Mouse (Mus musculus) left cerebral cortex, postnatal 36 days (tissue): ENCODE measurements around the gene Dyrk3. TPM values are rescaled to one million over a fixed set of nuclear protein-coding genes. Genes with fewer than 3 reads are reported as not detected.
A peak's percentile ranks its signal among the peaks of the same experiment; 100 is the strongest.

Experiments used
- DNase-seq, 2 experiments: peaks; one replicate each; pipeline ENCODE4 v3.0.0; 2021 to 2022; ENCODE audit warnings: low spot score in 2 of 2, mixed read lengths in 1 of 2
- intact Hi-C: fragments of 180-260 bp; cut with DNase I; formaldehyde crosslinking; loops from one replicate; pipeline ENCODE4 v1.15.1; 2025
- total RNA-seq, 2 experiments: library from RNA; stranded (reverse); gene quantifications; 2 replicates each; pipeline ENCODE4 v1.2.3; 2021

Dyrk3 gene
- total RNA-seq, 2 experiments from 2014 or later: 8.1 to 14.0 TPM

DNA sequence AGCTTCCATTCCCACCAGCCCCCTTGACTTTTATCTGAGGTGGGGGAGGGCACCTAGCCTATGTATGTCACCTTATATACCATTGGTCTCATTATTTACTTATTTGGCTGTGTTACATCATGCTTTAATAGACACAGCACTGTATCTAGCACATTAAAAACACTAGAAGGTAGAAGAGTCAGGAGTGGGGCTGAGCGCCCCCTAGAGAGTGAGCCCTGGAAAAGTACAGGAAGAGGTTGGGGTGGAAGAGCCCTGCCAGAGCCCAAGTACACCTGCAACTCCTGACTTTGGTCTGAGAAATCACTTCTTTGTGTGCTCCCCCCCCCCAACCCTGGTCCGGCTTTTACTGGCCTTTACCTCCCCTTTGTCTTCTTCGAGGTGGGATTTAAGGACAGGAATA, 16.2 kb downstream of the Dyrk3 start:
- no peak for DNase-seq
- intact Hi-C loops: no loop called here

DNA sequence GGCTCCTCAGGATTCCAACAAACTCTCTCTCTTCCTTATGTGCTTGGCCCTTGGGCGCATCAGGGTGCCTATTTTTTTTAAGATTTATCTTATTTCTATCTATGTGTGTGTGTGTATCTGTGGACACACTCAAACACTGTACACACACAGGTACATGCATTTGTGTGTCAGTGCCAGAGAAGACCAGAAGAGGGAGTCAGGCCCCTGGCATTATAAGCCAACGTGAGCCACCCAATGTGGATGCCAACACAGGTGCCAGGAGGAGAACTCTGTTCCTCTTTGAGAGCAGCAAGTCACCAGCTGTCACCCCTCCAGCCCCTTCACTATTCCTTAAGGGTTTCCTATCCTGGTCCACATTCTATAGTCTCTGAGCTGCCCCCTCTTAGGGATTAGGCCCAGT, 19.1 kb downstream of the Dyrk3 start:
- DNase-seq: no peak
- intact Hi-C loops: loop anchor here (5.0 kb wide), 2 partner anchors 123 to 143 kb away; no protein-coding TSS in a partner anchor

DNA sequence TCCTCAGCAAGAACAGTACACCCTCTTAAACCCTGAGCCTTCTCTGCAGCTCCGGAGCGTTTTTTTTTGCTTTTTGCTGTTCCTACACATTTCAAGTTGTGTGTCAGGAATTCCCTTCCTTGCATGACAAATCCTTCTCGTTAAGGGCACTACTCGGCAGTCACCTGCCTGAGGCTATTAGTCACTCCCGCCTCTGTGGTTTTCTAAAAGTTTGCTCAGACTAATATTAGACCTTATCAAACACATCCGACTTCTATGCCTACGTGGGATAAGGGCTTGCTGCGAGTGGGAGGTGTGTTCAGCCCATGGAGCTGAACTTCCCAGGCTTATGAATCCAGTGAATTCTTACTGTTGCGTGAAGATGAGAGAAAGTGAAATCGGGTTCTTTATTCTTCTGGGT, 19.6 kb downstream of the Dyrk3 start:
- peak; percentile 39 to 41 for DNase-seq
- intact Hi-C loops: loop anchor here (5.0 kb wide), 2 partner anchors 124 to 144 kb away; no protein-coding TSS in a partner anchor

DNA sequence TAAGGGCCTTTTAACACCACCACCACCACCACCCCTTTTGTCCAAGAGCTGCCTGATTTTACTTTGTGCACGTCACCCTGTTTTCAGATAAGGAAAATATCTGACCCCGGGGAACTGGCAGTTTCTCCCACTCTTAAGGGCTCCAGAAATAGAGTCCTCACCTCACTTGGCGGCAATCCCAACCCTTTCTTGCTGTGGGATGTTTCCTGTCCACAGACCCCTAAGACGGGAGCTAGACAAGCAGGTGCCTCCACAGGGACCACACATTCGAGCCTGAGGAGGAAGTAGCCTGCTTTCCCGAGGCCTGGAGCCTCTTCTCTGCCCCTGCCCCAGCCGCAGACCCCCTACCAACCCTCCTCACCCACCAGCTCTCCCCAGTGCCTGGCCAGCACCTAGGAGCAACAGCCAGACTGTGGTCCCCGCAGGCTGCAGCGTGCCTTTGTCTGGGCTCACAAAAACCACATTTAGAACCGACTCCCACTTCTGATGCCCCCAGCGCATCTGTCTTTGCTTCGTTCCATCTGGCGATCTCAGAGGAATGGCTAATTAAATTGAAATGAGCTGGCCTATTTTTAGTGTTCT, 21.6 kb downstream of the Dyrk3 start:
- intact Hi-C loops: loop anchor here (1.0 to 5.0 kb wide), 4 partner anchors 22 to 146 kb away; partner anchors contain the start of gene Dyrk3
- DNase-seq: peak; percentile 83 to 84

DNA sequence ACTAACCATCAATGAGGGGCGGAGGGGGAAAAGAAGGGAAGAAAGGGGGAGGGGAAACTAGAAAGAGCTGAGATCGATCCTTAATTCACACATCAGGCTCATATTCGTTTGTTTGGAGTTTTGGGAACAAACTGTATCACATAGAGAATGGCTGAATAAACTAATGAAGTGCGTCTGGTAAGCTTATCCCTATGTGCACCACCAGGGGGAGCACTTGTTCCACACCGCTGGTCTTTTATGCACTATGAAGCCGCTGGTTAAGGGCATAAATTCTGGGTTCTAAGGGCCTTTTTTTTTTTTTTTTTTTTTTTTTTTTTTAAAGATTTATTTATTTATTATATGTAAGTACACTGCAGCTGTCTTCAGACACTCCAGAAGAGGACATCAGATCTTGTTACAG, 22.2 kb downstream of the Dyrk3 start:
- DNase-seq: peak; percentile 60 to 66
- intact Hi-C loops: loop anchor here (1.0 to 5.0 kb wide), 4 partner anchors 23 to 146 kb away; partner anchors contain the start of gene Dyrk3

DNA sequence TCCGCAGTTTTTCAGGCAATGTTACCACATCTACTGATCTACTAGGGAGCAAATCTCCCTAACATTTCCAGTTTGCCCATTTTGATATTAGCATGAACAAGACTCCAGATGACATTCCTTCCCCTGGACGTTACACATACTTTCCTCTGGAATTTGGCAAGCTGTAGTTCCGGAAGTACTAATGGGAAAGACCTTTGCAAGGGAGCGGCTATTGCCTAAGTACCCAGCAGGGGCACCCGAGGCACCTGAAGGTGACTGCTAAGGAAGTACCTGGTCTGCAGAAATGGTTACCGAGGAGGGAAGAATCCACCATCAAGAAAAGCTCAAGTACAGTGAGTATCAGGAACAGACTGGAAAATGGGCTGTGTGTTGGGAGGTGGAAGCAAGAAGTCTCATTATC, 25.6 kb downstream of the Dyrk3 start:
- intact Hi-C loops: no loop called here
- no peak for DNase-seq

GRCm38 (mm10) chr1:131110525-131111106, 27.5 kb downstream of the Dyrk3 start:
- DNase-seq: no peak
- intact Hi-C loops: no loop called here

- intact Hi-C loops: no loop called here
- no peak for DNase-seq
These were observed 30.4 kb downstream of the Dyrk3 start for GRCm38 (mm10) chr1:131107575-131108308.

- intact Hi-C loops: no loop called here
- no peak for DNase-seq
These were observed 34.2 kb downstream of the Dyrk3 start for GRCm38 (mm10) chr1:131103776-131104424.

GRCm38 (mm10) chr1:131100808-131101207, 37.3 kb downstream of the Dyrk3 start:
- no peak for DNase-seq
- intact Hi-C loops: no loop called here

DNA sequence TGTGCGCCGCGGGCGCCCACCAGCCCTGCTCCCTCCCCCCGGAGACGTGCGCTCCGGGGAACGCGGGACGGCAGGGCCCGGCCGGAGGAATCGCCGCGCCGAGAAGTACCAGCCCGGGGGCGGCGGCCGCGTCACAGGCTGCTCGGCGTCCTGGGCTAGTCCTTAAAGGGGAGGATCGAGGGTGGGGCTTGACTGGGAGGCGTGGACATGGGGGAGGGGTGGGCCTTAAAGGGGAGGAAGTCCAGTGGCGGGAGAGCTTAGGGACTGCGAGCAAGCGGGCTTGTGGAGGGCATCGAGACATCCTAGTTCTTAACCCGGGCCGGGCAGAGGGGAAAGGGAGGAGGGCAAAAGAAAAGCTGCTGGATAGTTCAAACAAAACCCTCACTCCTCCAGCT, 40.4 kb downstream of the Dyrk3 start, which contains the start of gene Mapkapk2:
Gene Mapkapk2 (minus strand): TSS at position 127 of the 395 bp plus-strand sequence.
- DNase-seq: peak; percentile 85 to 88
- intact Hi-C loops: loop anchor here (5.0 kb wide), 1 partner anchor 35 kb away; no protein-coding TSS in a partner anchor

DNA sequence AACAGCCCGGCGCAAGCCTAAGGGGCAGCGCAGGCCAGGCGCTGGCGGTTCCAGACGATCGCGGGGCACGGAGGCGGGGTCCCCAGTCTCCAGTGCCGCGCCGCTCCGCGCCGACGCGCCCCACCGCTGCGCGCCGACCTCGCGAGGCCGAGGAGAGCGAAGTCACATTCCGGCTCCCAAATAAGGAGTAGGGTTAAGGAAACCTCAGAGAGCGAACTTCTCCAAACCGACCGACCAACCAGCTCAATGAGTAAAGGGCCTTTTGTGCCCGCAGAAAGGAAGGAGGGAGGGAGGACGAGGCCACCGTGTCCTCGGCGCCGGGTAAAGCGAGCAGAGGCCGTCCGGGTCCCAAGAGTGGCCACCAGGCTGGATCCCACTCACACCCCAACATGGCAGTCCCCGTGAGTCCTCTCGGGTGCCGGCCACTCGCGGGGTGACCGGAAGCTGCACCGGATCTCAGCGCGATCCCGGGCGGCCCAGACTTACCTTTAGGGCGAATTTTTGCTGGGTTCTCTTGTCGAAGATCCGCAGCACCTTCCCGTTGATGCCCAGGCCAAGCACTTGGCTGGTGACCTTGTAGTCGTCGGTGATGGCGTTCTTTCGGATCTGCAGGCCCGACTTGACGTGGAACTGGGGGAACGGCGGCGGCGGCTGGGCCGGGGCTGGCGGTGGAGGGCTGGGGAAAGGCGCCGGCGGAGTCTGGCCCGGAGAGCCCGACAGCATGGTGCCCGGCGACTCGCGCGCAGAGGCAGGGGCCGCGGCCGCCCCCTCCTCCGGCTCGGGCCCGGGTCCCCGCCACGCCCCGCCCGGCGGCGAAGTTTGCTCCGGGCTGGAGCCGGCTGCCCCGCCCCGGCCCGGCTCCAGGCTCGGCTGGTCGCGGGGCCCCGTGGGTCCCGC, 41.1 kb downstream of the Dyrk3 start:
- intact Hi-C loops: loop anchor here (5.0 kb wide), 1 partner anchor 35 kb away; no protein-coding TSS in a partner anchor
- DNase-seq: peak; percentile 46 to 62

- no peak for DNase-seq
- intact Hi-C loops: loop anchor here (5.0 kb wide), 1 partner anchor 34 kb away; no protein-coding TSS in a partner anchor
These were observed 41.9 kb downstream of the Dyrk3 start for GRCm38 (mm10) chr1:131096132-131096695.

DNA sequence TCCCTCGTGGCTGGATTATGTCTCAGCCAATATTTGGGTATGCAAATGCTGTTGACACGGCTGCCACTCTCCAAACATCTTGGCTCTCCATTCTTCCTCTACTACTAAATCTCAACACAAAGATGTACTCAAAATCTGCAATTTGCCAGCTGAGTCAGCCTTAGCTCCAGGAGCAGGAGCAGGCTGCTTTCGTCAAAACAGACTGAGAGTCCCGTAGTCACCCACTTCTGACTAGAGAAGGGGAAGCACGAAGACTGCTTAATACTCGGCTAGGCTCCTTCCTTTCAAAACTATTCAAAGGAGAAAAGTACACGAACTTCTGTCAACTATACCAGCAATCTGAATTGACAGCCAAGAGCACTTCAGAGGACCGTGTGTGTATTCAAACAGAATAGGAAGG, 42.6 kb downstream of the Dyrk3 start:
- intact Hi-C loops: loop anchor here (5.0 kb wide), 1 partner anchor 33 kb away; no protein-coding TSS in a partner anchor
- no peak for DNase-seq

DNA sequence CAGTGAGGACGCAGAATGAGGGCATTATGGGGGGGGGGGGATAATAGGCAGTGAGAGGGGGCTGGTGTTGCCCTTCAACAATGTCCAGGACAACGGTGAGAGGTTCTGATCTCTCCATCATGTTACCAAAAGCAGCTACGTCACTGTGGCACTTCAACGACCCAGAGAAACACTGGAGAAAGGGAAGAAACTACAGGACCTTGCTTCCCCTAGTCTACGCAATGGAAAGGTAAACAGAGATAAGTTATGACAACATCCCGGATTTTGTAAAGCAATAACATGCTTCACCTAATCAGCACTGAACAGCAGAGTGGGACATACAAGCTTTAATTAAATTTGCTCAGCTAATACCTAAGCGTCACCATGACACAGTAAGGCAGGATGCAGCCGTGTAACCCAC, 44.3 kb downstream of the Dyrk3 start:
- DNase-seq: no peak
- intact Hi-C loops: no loop called here

DNA sequence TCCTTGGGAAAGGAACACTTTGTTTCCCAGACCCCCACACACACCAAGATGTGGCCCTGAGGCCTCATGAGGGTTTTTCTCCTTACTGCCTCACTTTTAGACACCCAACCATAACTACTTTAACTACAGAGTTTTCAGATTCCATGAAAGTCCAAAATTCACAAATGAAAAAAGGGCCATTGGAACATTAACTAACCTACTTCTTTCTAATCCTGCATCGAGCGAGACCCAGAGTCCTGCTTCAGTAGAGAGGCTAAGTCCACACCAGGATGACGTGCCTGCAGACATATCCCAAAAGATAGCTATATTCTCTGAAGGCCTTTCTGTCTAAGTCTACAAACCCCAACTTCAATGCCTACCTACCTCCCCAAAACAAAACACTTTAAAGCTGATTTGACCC, 45.3 kb downstream of the Dyrk3 start:
- DNase-seq: no peak
- intact Hi-C loops: no loop called here

DNA sequence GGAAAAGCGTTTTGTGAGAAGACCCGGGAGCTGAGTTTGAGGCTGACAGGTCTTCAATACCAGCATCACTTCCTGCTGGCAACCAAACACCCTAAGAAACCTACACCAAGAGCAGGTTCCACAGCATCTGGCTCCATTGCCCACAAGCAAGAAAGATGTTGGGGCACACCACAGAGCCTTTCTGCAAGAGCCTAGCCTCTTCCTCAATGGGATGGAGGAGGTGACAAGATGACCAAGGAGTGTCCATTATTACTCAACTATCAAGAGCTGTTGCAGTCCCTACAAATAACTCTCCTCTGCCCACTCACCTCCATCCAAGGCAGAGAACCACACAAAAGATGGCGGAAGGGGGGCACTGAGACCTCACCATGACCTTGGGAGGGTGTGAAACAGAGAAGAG, 46.0 kb downstream of the Dyrk3 start:
- intact Hi-C loops: no loop called here
- no peak for DNase-seq

GRCm38 (mm10) chr1:131091481-131091880, 46.7 kb downstream of the Dyrk3 start:
- intact Hi-C loops: no loop called here
- DNase-seq: no peak

DNA sequence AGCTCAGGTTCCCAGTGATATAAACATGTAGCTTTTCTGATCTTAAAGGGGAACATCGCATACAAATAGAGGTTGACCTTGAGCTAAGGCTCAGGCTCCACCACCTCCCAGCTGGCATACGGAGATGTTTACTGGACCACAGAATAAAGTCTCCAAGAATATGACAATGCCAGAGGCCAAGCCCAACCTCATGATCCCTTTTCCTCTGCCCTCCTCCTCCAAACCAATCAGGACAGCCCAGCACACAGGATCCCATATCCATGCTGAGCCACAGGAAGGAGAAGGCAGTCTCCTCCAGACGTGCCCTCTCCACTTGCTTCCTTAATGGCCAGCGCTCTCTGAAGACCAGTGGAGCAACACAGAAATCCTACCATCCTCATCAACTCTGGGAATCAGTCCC, 47.3 kb downstream of the Dyrk3 start:
- no peak for DNase-seq
- intact Hi-C loops: no loop called here
